Mouse (Mus musculus): ENCODE data around the gene U2af1l4. TPM values are rescaled to one million over a fixed set of nuclear protein-coding genes. Genes with fewer than 3 reads are reported as not detected.

The U2af1l4 gene
- polyA plus RNA-seq, 1 experiment from 2014 or later = 49.4 TPM

DNA sequence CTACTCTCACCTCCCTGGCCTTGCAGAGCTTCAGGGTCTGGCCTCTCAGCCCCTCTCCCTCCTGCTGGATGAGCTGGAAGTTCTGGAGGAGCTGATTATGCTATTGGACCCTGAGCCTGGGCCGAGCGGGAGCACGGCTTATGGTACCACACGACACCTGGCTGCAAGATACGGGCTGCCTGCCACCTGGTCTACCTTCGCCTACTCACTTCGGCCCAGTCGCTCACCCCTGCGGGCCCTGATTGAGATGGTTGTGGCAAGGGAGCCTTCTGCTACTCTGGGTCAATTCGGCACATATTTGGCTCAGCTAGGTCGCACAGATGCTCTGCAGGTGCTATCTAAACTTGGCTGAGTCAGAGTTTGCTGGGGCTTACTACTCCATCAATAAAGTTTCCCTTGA, 4.5 kb downstream of the U2af1l4 start:
- no peak for ATAC-seq (ENCODE audit: low read depth)
- no peak overlapping the region for H3K4me3 ChIP-seq (replicated peaks)
- no peak overlapping the region for H3K27ac ChIP-seq
- H3K4me1 ChIP-seq (replicated peaks) = peaks cover 20% of the 10 kb centered on the region
- H3K36me3 ChIP-seq = peaks cover 73% of the 10 kb centered on the region
- H3K9ac ChIP-seq = no peak overlapping the region
- 87% methylated on average over 11 of the region's 11 CpGs for WGBS (ENCODE audit: insufficient replicate concordance)
- H3K4me2 ChIP-seq = no peak overlapping the region
- DNase-seq = no peak
- H3K27me3 ChIP-seq = no peaks in the 10 kb centered on the region
- H3K9me3 ChIP-seq (replicated peaks) = no peaks in the 10 kb centered on the region

DNA sequence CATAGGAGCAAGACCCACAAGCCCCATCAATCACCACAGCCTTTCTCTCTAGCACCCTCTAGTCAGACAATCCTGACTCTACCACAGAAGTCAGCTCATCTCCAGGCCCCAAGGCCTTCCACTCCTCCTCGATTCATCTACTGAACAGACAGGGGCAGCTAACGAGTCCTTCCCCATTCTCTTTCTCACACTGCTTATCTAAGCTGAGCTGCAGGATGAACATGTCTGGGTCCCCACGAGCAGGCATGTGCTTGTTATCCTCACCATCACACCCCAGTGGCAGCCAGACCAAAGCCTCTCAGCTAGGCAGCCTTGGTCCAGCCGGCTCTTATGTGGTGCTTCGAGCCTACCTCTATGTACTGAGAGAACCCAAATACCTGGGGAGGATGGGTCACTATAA, 9.3 kb downstream of the U2af1l4 start:
- no peaks in the 10 kb centered on the region for H3K9me3 ChIP-seq (replicated peaks)
- H3K4me1 ChIP-seq (replicated peaks) = peaks cover 20% of the 10 kb centered on the region
- H3K27ac ChIP-seq = no peak overlapping the region
- H3K9ac ChIP-seq = no peak overlapping the region
- peaks cover 95% of the 10 kb centered on the region for H3K36me3 ChIP-seq
- DNase-seq = no peak
- WGBS (ENCODE audit: insufficient replicate concordance) = 53% methylated on average over 5 of the region's 5 CpGs
- H3K27me3 ChIP-seq = no peaks in the 10 kb centered on the region
- no peak overlapping the region for H3K4me2 ChIP-seq
- H3K4me3 ChIP-seq (replicated peaks) = no peak overlapping the region
- peak; percentile 32 for ATAC-seq (ENCODE audit: low read depth)

DNA sequence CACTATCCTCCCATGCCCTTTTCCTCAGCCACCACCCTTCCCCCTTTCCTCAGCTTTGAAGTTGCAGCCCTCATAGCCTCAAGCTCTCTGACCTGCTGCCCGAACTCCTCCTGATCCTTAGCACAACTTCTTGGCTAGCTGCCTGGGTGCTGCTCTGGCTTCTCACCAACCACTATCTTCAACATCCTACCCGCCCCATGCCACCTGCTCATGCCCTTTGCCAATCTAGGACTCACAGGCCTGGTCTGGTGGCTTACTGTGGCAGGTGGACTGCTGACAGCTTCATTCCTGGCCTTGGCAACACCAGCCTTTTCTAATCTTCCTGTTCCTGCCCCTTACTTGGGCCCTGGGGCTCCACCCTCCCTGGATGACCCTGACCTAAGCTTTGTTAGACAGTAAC, 9.9 kb downstream of the U2af1l4 start:
- Histone ChIP-seq H3K27me3 (no peaks in the 10 kb centered on the region), H3K4me2 (no peak overlapping the region), H3K9me3 (replicated peaks) (no peaks in the 10 kb centered on the region), H3K36me3 (peaks cover 97% of the 10 kb centered on the region), H3K9ac (peak overlapping the region; percentile 26; the same call in 1 of the 2 replicates), H3K27ac (no peak overlapping the region), H3K4me3 (replicated peaks) (no peak overlapping the region), H3K4me1 (replicated peaks) (peaks cover 20% of the 10 kb centered on the region)
- DNase-seq = no peak
- WGBS (ENCODE audit: insufficient replicate concordance) = 68% methylated on average over 2 of the region's 2 CpGs
- ATAC-seq (ENCODE audit: low read depth) = no peak

DNA sequence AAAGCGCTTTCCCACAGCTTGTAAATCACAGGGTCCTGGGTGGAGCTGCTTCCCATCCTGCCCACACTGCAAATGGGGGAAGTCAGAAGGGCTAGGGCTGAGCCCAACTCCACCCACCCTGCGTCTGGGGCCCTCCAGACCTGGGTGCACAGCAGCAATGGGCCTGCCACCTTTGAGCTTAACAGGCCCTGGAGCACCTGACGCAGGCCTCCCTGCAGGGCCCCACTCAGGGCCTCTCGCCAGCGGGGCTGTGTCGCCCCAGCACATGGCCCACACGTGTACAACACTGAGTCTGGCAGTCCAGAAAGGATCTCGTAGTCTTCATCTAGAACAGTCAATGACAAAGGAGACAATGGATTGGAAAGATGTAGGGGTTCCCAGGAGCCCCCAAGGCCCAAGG, 16.8 kb downstream of the U2af1l4 start:
- peaks cover 100% of the 10 kb centered on the region for H3K36me3 ChIP-seq
- no peak overlapping the region for H3K4me2 ChIP-seq
- no peaks in the 10 kb centered on the region for H3K9me3 ChIP-seq (replicated peaks)
- H3K27ac ChIP-seq = no peak overlapping the region
- no peak for ATAC-seq (ENCODE audit: low read depth)
- no peaks in the 10 kb centered on the region for H3K27me3 ChIP-seq
- no peaks in the 10 kb centered on the region for H3K4me1 ChIP-seq (replicated peaks)
- DNase-seq = no peak
- H3K9ac ChIP-seq = no peak overlapping the region
- no peak overlapping the region for H3K4me3 ChIP-seq (replicated peaks)
- 78% methylated on average over 8 of the region's 8 CpGs for WGBS (ENCODE audit: insufficient replicate concordance)

DNA sequence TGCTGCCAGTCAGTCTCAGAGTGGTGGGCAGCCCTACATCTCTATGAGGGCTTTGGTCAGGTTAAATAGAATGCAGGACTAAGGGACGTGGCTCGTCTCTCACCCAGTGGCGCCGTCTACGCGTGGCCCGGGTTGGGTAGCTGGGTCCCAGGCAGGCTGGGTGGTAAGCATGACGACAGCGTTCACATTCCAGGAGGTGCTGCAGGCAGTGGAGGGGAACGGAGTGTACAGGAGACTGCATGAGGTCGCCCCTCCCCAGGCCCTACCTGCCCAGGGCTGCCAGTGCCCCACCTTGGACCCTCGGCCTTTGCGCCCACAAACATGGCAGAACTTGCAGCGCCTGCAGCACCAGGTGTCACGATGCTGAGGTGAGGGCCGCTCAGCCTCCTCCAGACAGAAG, 18.4 kb downstream of the U2af1l4 start:
- no peak for DNase-seq
- no peak for ATAC-seq (ENCODE audit: low read depth)
- no peak overlapping the region for H3K4me2 ChIP-seq
- peaks cover 100% of the 10 kb centered on the region for H3K36me3 ChIP-seq
- H3K9me3 ChIP-seq (replicated peaks) = no peaks in the 10 kb centered on the region
- no peak overlapping the region for H3K9ac ChIP-seq
- H3K4me3 ChIP-seq (replicated peaks) = no peak overlapping the region
- 94% methylated on average over 16 of the region's 16 CpGs for WGBS (ENCODE audit: insufficient replicate concordance)
- peaks cover 3% of the 10 kb centered on the region for H3K4me1 ChIP-seq (replicated peaks)
- no peak overlapping the region for H3K27ac ChIP-seq
- no peaks in the 10 kb centered on the region for H3K27me3 ChIP-seq

DNA sequence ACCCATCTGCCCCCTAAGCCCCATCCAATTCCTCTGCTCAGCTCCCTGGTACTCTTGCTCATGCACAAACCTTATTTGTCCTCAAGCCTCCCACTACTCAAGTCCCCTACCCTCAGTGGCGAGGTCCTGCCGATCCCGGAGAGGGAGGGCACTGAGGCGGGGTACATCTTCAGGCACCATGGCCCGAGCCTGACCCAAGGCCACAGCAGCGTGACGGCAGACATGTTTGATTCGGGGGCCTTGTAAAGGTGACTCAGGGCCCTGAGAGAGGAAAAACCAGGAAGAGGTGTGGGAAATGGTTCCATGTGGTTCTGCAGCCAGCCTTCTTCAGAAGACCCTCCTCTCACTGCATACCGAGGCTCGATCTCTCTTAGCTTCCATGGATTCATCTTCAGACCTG, 21.2 kb downstream of the U2af1l4 start:
- WGBS (ENCODE audit: insufficient replicate concordance) = 92% methylated on average over 10 of the region's 10 CpGs
- ATAC-seq (ENCODE audit: low read depth) = no peak
- no peak overlapping the region for H3K27ac ChIP-seq
- no peaks in the 10 kb centered on the region for H3K27me3 ChIP-seq
- H3K9ac ChIP-seq = no peak overlapping the region
- H3K4me2 ChIP-seq = no peak overlapping the region
- peaks cover 78% of the 10 kb centered on the region for H3K36me3 ChIP-seq
- peaks cover 17% of the 10 kb centered on the region for H3K4me1 ChIP-seq (replicated peaks)
- no peak for DNase-seq
- H3K4me3 ChIP-seq (replicated peaks) = no peak overlapping the region
- H3K9me3 ChIP-seq (replicated peaks) = no peaks in the 10 kb centered on the region

DNA sequence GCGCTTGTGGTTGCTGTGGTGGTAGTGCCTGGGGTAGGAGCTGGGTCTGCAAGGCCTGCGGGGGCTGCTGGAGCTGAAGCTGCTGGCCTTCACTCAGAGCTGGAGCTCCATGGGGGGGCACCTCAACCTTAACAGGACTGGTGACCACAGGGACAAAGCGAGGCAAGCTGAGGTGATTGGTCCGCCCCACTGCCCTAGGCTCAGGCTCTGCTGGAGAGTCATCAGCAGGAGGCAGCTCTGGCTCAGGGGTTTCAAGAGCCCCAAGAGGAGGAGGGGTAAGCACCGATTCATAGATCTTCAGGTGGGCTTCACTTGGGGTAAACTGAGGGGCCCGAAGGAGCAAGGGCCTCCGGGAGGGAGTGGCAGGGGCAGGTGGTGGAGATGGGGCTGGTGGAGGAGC, 22.1 kb downstream of the U2af1l4 start:
- no peak overlapping the region for H3K4me3 ChIP-seq (replicated peaks)
- H3K36me3 ChIP-seq = peaks cover 70% of the 10 kb centered on the region
- no peaks in the 10 kb centered on the region for H3K9me3 ChIP-seq (replicated peaks)
- H3K27ac ChIP-seq = no peak overlapping the region
- peaks cover 25% of the 10 kb centered on the region for H3K4me1 ChIP-seq (replicated peaks)
- ATAC-seq (ENCODE audit: low read depth) (no peak), DNase-seq (no peak)
- no peak overlapping the region for H3K9ac ChIP-seq
- H3K27me3 ChIP-seq = no peaks in the 10 kb centered on the region
- WGBS (ENCODE audit: insufficient replicate concordance) = 87% methylated on average over 7 of the region's 7 CpGs
- no peak overlapping the region for H3K4me2 ChIP-seq

DNA sequence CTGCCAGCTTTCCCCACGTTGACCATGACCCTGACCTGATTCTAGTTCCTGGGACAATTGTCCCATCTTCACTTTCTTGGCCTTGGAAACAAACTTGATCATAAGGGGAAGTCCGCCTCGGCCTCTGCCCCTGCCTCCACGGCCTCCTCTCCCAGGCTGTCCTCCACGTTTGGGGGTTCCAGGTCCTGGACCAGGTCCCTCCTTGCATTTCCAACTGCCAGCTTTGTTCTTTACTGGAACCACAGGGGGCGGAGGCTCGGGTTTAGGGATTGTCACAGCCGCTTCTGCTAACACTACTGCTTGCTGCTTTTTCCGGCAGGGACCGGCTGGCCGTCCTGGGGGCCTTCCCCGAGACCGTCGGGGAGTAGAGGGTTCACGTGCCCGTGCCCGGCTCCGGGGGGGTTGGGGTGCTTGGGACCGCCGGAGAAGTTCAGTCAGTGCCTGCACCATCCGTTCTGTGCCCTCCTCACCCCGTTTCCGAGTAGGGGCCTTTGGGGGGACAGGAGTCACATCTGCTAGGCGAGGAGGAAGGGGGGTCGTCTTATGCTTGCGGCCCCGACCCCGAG, 23.4 kb downstream of the U2af1l4 start:
- Histone ChIP-seq H3K4me2 (peak overlapping the region; percentile 97), H3K36me3 (peaks cover 56% of the 10 kb centered on the region), H3K4me3 (replicated peaks) (peak overlapping the region; percentile 96), H3K9ac (peak overlapping the region; percentile 99), H3K27me3 (no peaks in the 10 kb centered on the region), H3K27ac (no peak overlapping the region), H3K9me3 (replicated peaks) (no peaks in the 10 kb centered on the region), H3K4me1 (replicated peaks) (peaks cover 27% of the 10 kb centered on the region)
- DNase-seq (no peak), ATAC-seq (ENCODE audit: low read depth) (no peak)
- WGBS (ENCODE audit: insufficient replicate concordance) = 88% methylated on average over 28 of the region's 28 CpGs

DNA sequence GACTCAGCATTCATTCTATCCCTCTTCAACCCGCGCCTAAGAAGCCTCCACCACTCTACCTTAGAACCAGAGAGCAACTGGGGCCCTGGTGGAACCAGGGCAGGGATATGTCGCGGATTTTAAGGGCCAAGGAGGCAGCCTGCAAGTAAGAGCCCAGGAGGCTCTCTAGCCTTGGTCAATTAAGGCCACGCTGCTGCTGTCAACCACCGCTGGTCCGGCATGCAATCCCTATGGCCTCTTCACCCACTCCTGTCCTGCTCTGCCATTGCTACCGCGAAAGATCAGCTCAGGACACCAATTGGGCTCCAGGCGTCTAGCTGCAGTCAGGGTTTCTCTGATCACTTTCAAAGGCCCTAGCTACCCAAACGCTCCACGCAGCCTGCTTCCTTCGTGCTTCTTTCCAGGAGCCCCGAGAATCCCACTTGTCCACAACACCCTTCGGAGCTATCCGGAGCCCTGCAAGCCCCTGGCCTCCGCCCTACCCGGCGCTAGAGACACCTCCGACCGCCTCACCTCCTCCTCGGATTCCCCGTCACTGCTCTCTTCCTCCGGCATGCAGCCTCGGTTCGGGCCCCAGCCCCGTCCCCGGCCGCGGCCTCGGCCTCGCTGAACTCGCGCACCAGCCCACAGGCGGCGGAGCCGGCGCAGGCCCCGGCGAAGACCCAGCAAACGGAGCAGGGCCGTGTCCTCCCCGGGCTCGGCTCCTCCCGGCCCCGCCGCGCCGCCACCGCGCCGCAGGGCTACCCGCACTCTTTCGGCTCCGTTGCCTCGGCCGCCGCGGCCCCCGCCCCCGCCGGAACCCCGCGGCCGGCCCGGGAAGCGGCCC, 25.0 kb downstream of the U2af1l4 start:
- under 1% methylated on average over 62 of the region's 67 CpGs for WGBS (ENCODE audit: insufficient replicate concordance)

DNA sequence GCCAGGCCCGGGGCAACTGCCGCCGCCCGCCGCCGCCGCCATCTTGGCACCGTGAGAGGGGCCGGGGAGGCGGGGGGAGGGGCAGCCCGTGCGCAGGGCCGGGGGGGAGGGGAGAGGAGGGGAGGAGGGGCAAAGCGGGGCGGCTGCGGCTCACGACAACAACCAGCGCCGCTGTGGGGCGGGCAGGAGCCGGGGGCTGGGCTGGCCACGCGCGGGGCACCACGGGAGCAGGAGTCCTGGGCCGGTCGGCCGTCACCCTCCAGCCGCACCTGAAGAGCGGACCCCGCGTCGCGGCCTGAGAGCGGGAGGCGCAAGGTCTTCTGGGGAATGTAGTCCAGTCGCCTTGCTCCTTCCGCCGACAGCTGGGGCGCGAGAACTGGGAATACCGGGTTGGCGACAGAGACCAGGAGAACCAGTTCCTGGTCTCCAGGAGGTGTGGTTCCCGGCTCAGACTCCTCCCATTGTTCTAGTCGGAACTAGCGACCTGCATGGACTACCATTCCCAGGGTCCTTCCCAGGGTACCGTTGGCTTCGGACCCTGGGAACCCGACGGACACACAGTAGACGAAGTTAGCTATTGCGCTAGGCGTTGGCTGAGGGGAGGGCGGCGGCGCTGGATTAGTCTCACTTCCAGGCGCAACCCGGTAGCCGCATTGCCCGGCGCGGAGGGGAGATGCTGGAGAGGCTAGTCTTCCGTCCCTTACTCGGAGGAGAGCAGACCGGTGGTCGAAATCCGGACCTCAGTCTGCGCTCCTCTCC, 25.8 kb downstream of the U2af1l4 start, which contains the start of gene Kmt2b:
Kmt2b (minus strand) TSS at position 51 of the 759 bp plus-strand sequence.
- no peaks in the 10 kb centered on the region for H3K27me3 ChIP-seq
- H3K27ac ChIP-seq = peak within 1 kb of the TSS; percentile 90
- ATAC-seq (ENCODE audit: low read depth) (peak; percentile 94), DNase-seq (peak; percentile 95)
- peaks cover 33% of the 10 kb centered on the region for H3K36me3 ChIP-seq
- under 1% methylated on average over 57 of the region's 68 CpGs for WGBS (ENCODE audit: insufficient replicate concordance)
- no peaks in the 10 kb centered on the region for H3K9me3 ChIP-seq (replicated peaks)
- H3K4me2 ChIP-seq = peak within 1 kb of the TSS; percentile 97
- peak within 1 kb of the TSS; percentile 99 for H3K9ac ChIP-seq
- peaks cover 34% of the 10 kb centered on the region for H3K4me1 ChIP-seq (replicated peaks)
- H3K4me3 ChIP-seq (replicated peaks) = peak within 1 kb of the TSS; percentile 96

More for the DNA sequence above, 25.0 kb downstream of the U2af1l4 start:
- DNase-seq = peak; percentile 48
- peak; percentile 29 for ATAC-seq (ENCODE audit: low read depth)
- Histone ChIP-seq H3K27ac (peak overlapping the region; percentile 90), H3K9me3 (replicated peaks) (no peaks in the 10 kb centered on the region), H3K36me3 (peaks cover 41% of the 10 kb centered on the region), H3K4me2 (peak overlapping the region; percentile 97), H3K9ac (peak overlapping the region; percentile 99), H3K4me3 (replicated peaks) (peak overlapping the region; percentile 96), H3K27me3 (no peaks in the 10 kb centered on the region), H3K4me1 (replicated peaks) (peaks cover 27% of the 10 kb centered on the region)

Data from liver, embryonic 13.5 days (tissue).